Mouse (Mus musculus) limb, embryonic 15.5 days (tissue): ENCODE measurements around the gene Rbfox2. TPM values are rescaled to one million over a fixed set of nuclear protein-coding genes. Genes with fewer than 3 reads are reported as not detected.

Experiments
- ATAC-seq: fragments of 200-750 bp; cut with Nextera tagmentation; 2 replicates; pipeline ENCODE4 v1.8.0; 2017; ENCODE audit warnings: low read depth, moderate TSS enrichment; ENCODE audit not compliant: insufficient number of reproducible peaks, low FRiP score, low TSS enrichment
- H3K27ac ChIP-seq: fragments of 300-500 bp; sonication (generic); 2 replicates; pipeline ENCODE4 v1.5.1; 2015; ENCODE audit warnings: moderate library complexity, mild to moderate bottlenecking, inconsistent platforms
- H3K27me3 ChIP-seq: fragments of 300-500 bp; sonication (generic); 2 replicates; pipeline ENCODE4 v1.6.1; 2015; ENCODE audit warnings: inconsistent platforms
- H3K36me3 ChIP-seq: fragments of 300-500 bp; sonication (generic); 2 replicates; pipeline ENCODE4 v1.6.1; 2015; ENCODE audit warnings: inconsistent platforms
- H3K4me1 ChIP-seq: fragments of 300-500 bp; sonication (generic); 2 replicates; pipeline ENCODE4 v1.6.1; 2015; ENCODE audit warnings: inconsistent platforms
- H3K4me2 ChIP-seq: fragments of 300-500 bp; sonication (generic); 2 replicates; pipeline ENCODE4 v1.6.1; 2015; ENCODE audit warnings: mild to moderate bottlenecking, inconsistent platforms
- H3K4me3 ChIP-seq: fragments of 300-500 bp; sonication (generic); 2 replicates; pipeline ENCODE4 v1.5.1; 2015; ENCODE audit warnings: mild to moderate bottlenecking, inconsistent platforms
- H3K9ac ChIP-seq: fragments of 300-500 bp; sonication (generic); 2 replicates; pipeline ENCODE4 v1.6.1; 2015; ENCODE audit warnings: inconsistent platforms
- H3K9me3 ChIP-seq: fragments of 300-500 bp; sonication (generic); 2 replicates; pipeline ENCODE4 v1.6.1; 2016; ENCODE audit warnings: inconsistent platforms
- WGBS: fragments of 180-500 bp; shearing (Covaris S2); methylation state at CpG from one replicate; pipeline ENCODE4 v1.1.7; 2015; 5-methylcytosine and 5-hydroxymethylcytosine counted together
- polyA plus RNA-seq: library from polyadenylated mRNA; unstranded; fragments of >200 nt; fragmentation: Nextera tagmentation; extraction: Ambion mirVana; gene quantifications from 2 replicates; pipeline ENCODE4 v1.2.1, GENCODE M21; 2015

Rbfox2 gene
- polyA plus RNA-seq, 1 experiment from 2014 or later = 73.2 TPM

- H3K4me2 ChIP-seq = no peak overlapping the region
- ATAC-seq = no peak
- H3K27me3 ChIP-seq = no peaks in the 10 kb centered on the region
- 89% methylated on average over 3 of the region's 3 CpGs for WGBS
- H3K9ac ChIP-seq = no peak overlapping the region
- no peak overlapping the region for H3K4me3 ChIP-seq
- no peaks in the 10 kb centered on the region for H3K9me3 ChIP-seq
- H3K27ac ChIP-seq = no peak overlapping the region
- H3K4me1 ChIP-seq = no peaks in the 10 kb centered on the region
- peaks cover 24% of the 10 kb centered on the region for H3K36me3 ChIP-seq
Measured at GRCm38 (mm10) chr15:77126674-77127073, 180.1 kb downstream of the Rbfox2 start.

GRCm38 (mm10) chr15:77124372-77125117 lies 182.3 kb downstream of the Rbfox2 start:
- no peaks in the 10 kb centered on the region for H3K27me3 ChIP-seq
- no peak overlapping the region for H3K27ac ChIP-seq
- no peak overlapping the region for H3K9ac ChIP-seq
- no peaks in the 10 kb centered on the region for H3K4me1 ChIP-seq
- no peak overlapping the region for H3K4me3 ChIP-seq
- WGBS = 92% methylated on average over 4 of the region's 4 CpGs
- H3K36me3 ChIP-seq = peaks cover 10% of the 10 kb centered on the region
- ATAC-seq = no peak
- no peaks in the 10 kb centered on the region for H3K9me3 ChIP-seq
- no peak overlapping the region for H3K4me2 ChIP-seq

- H3K27ac ChIP-seq = no peak overlapping the region
- H3K27me3 ChIP-seq = no peaks in the 10 kb centered on the region
- H3K4me2 ChIP-seq = no peak overlapping the region
- no peak overlapping the region for H3K9ac ChIP-seq
- no peak overlapping the region for H3K4me3 ChIP-seq
- WGBS = 80% methylated on average over 2 of the region's 2 CpGs
- no peak for ATAC-seq
- no peaks in the 10 kb centered on the region for H3K9me3 ChIP-seq
- peaks cover 6% of the 10 kb centered on the region for H3K36me3 ChIP-seq
- no peaks in the 10 kb centered on the region for H3K4me1 ChIP-seq
Measured at GRCm38 (mm10) chr15:77122824-77123223, 184.0 kb downstream of the Rbfox2 start.

DNA sequence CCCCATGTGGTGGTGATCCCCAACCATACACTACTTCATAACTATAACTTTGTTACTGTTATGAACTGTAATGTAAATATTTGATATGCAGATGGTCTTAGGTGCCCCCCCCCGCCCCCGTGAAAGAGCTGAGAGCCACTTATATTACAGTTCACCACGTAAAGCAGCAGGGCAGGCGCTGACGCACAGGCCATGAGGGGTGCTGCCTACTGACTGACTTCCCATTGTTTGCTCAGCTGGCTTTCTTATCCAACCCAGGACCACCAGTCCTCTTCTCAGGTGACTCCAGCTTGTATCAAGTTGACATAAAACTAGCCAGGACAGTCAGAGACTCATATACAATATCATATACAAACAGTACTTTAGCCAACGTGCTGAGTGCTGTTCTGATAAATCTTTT lies 184.6 kb downstream of the Rbfox2 start:
- no peak for ATAC-seq
- no peak overlapping the region for H3K4me2 ChIP-seq
- no peak overlapping the region for H3K4me3 ChIP-seq
- H3K36me3 ChIP-seq = peaks cover 4% of the 10 kb centered on the region
- no peaks in the 10 kb centered on the region for H3K27me3 ChIP-seq
- 77% methylated on average over 6 of the region's 6 CpGs for WGBS
- no peak overlapping the region for H3K9ac ChIP-seq
- no peaks in the 10 kb centered on the region for H3K9me3 ChIP-seq
- H3K4me1 ChIP-seq = no peaks in the 10 kb centered on the region
- no peak overlapping the region for H3K27ac ChIP-seq

GRCm38 (mm10) chr15:77119666-77120065 lies 187.1 kb downstream of the Rbfox2 start:
- no peak for ATAC-seq
- peaks cover 26% of the 10 kb centered on the region for H3K36me3 ChIP-seq
- H3K4me3 ChIP-seq = no peak overlapping the region
- WGBS = 98% methylated on average over 7 of the region's 7 CpGs
- H3K9me3 ChIP-seq = no peaks in the 10 kb centered on the region
- H3K4me1 ChIP-seq = no peaks in the 10 kb centered on the region
- H3K4me2 ChIP-seq = no peak overlapping the region
- no peak overlapping the region for H3K9ac ChIP-seq
- H3K27me3 ChIP-seq = no peaks in the 10 kb centered on the region
- H3K27ac ChIP-seq = no peak overlapping the region

DNA sequence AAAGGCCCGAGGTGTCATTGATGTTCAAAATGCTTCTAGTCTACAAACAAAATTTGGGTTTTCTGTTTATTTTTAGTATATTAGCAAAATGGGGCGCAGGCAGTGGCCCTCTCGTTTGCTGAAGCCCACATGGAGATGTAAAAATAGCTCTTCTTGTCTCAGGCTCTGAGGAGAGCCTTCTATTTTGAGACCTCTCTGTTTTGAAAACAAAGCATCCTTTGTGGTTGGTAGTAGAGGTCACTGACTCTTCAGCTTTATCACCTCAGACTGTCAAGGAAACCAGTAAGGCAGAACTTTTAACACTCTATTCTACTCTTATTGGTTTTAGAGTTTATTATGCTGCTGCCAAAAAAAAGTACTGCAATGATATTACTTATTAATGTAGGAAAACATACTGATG lies 189.6 kb downstream of the Rbfox2 start:
- ATAC-seq = no peak
- H3K9me3 ChIP-seq = no peaks in the 10 kb centered on the region
- WGBS = 76% methylated on average over 3 of the region's 3 CpGs

GRCm38 (mm10) chr15:77116139-77116722 lies 190.6 kb downstream of the Rbfox2 start:
- H3K4me3 ChIP-seq = no peak overlapping the region
- no peak overlapping the region for H3K27ac ChIP-seq
- H3K4me1 ChIP-seq = no peaks in the 10 kb centered on the region
- H3K36me3 ChIP-seq = peaks cover 41% of the 10 kb centered on the region
- no peak overlapping the region for H3K9ac ChIP-seq
- 89% methylated on average over 9 of the region's 9 CpGs for WGBS
- no peaks in the 10 kb centered on the region for H3K9me3 ChIP-seq
- ATAC-seq = no peak
- no peaks in the 10 kb centered on the region for H3K27me3 ChIP-seq
- no peak overlapping the region for H3K4me2 ChIP-seq

More for the DNA sequence above, 189.6 kb downstream of the Rbfox2 start:
- H3K36me3 ChIP-seq = peaks cover 38% of the 10 kb centered on the region
- no peak overlapping the region for H3K9ac ChIP-seq
- H3K4me1 ChIP-seq = no peaks in the 10 kb centered on the region
- H3K4me2 ChIP-seq = no peak overlapping the region
- H3K27ac ChIP-seq = no peak overlapping the region
- no peaks in the 10 kb centered on the region for H3K27me3 ChIP-seq
- no peak overlapping the region for H3K4me3 ChIP-seq

DNA sequence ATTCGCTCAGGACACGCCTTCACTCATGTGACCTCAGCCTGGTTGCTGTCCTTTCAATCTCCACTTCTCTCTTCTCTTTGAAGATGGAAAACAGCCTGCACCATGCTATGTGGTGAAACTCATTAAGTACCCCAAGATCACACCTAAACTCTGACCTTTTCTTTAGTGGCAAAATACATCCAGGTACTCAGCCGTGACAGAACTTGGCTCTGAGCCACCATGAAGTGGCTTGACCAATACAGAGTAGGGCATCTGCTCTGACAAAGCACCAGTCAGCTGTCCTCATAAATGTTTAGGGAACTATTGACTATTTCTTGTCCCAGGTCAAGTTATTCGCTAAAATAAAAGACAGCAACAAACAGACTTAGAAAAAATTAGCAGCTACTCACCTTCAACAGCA lies 191.3 kb downstream of the Rbfox2 start:
- Histone ChIP-seq H3K36me3 (peaks cover 43% of the 10 kb centered on the region), H3K9me3 (no peaks in the 10 kb centered on the region), H3K27me3 (no peaks in the 10 kb centered on the region), H3K4me3 (no peak overlapping the region), H3K9ac (no peak overlapping the region), H3K4me1 (no peaks in the 10 kb centered on the region), H3K4me2 (no peak overlapping the region), H3K27ac (no peak overlapping the region)
- 79% methylated on average over 4 of the region's 4 CpGs for WGBS
- no peak for ATAC-seq

GRCm38 (mm10) chr15:77113591-77113990 lies 193.2 kb downstream of the Rbfox2 start:
- Histone ChIP-seq H3K27ac (no peak overlapping the region), H3K4me1 (no peaks in the 10 kb centered on the region), H3K4me3 (no peak overlapping the region), H3K9me3 (no peaks in the 10 kb centered on the region), H3K36me3 (peaks cover 44% of the 10 kb centered on the region), H3K9ac (no peak overlapping the region), H3K4me2 (no peak overlapping the region), H3K27me3 (no peaks in the 10 kb centered on the region)
- 72% methylated on average over 9 of the region's 9 CpGs for WGBS
- ATAC-seq = no peak

GRCm38 (mm10) chr15:77112378-77112777 lies 194.4 kb downstream of the Rbfox2 start:
- H3K4me1 ChIP-seq = no peaks in the 10 kb centered on the region
- no peaks in the 10 kb centered on the region for H3K9me3 ChIP-seq
- no peak overlapping the region for H3K4me3 ChIP-seq
- peaks cover 54% of the 10 kb centered on the region for H3K36me3 ChIP-seq
- H3K27me3 ChIP-seq = no peaks in the 10 kb centered on the region
- no peak for ATAC-seq
- no peak overlapping the region for H3K9ac ChIP-seq
- H3K4me2 ChIP-seq = no peak overlapping the region
- H3K27ac ChIP-seq = no peak overlapping the region
- WGBS = 93% methylated on average over 2 of the region's 2 CpGs

- Histone ChIP-seq H3K9me3 (no peaks in the 10 kb centered on the region), H3K4me3 (no peak overlapping the region), H3K9ac (no peak overlapping the region), H3K36me3 (peaks cover 53% of the 10 kb centered on the region), H3K4me1 (no peaks in the 10 kb centered on the region), H3K4me2 (no peak overlapping the region), H3K27me3 (no peaks in the 10 kb centered on the region), H3K27ac (no peak overlapping the region)
- ATAC-seq = no peak
- WGBS = 78% methylated on average over 7 of the region's 7 CpGs
Measured at GRCm38 (mm10) chr15:77111924-77112323, 194.9 kb downstream of the Rbfox2 start.

- no peak overlapping the region for H3K4me3 ChIP-seq
- WGBS = 81% methylated on average over 11 of the region's 11 CpGs
- H3K27ac ChIP-seq = no peak overlapping the region
- no peaks in the 10 kb centered on the region for H3K9me3 ChIP-seq
- no peaks in the 10 kb centered on the region for H3K4me1 ChIP-seq
- peaks cover 39% of the 10 kb centered on the region for H3K36me3 ChIP-seq
- no peak overlapping the region for H3K9ac ChIP-seq
- H3K27me3 ChIP-seq = no peaks in the 10 kb centered on the region
- no peak overlapping the region for H3K4me2 ChIP-seq
- no peak for ATAC-seq
Measured at GRCm38 (mm10) chr15:77110452-77110851, 196.4 kb downstream of the Rbfox2 start.
